Mouse (Mus musculus): ENCODE measurements around the gene Hmga1b. TPM values are rescaled to one million over a fixed set of nuclear protein-coding genes. Genes with fewer than 3 reads are reported as not detected.

The Hmga1b gene
- polyA plus RNA-seq, 1 experiment from 2014 or later = 5.0 TPM

- no peak overlapping the region for H3K4me2 ChIP-seq (ENCODE audit: low read depth, low read length)
- no peaks in the 10 kb centered on the region for H3K9me3 ChIP-seq (ENCODE audit: control insufficient read depth, low read length)
- no peak for ATAC-seq (ENCODE audit: low read depth)
- no peak overlapping the region for H3K4me3 ChIP-seq (ENCODE audit: low read length)
- 85% methylated on average over 10 of the region's 10 CpGs for WGBS
- no peak overlapping the region for H3K9ac ChIP-seq (ENCODE audit: low read length)
- H3K36me3 ChIP-seq (ENCODE audit: control insufficient read depth, insufficient read depth, low read length) = no peaks in the 10 kb centered on the region
- H3K27ac ChIP-seq (ENCODE audit: low read length) = no peak overlapping the region
- H3K4me1 ChIP-seq (replicated peaks; ENCODE audit: control insufficient read depth, insufficient read depth, low read length) = peaks cover 25% of the 10 kb centered on the region
- H3K27me3 ChIP-seq (ENCODE audit: control insufficient read depth, insufficient read depth, low read depth, low read length) = no peaks in the 10 kb centered on the region
Observed at GRCm38 (mm10) chr11:120730331-120730870, 32.2 kb upstream of the Hmga1b start.

GRCm38 (mm10) chr11:120731395-120731794 is 31.2 kb upstream of the Hmga1b start:
- Histone ChIP-seq H3K27ac (ENCODE audit: low read length) (0 out of 2 replicates have a peak overlapping the region, but pooled peaks have one; percentile 7), H3K4me2 (ENCODE audit: low read depth, low read length) (no peak overlapping the region), H3K36me3 (ENCODE audit: control insufficient read depth, insufficient read depth, low read length) (no peaks in the 10 kb centered on the region), H3K9me3 (ENCODE audit: control insufficient read depth, low read length) (no peaks in the 10 kb centered on the region), H3K4me3 (ENCODE audit: low read length) (no peak overlapping the region), H3K9ac (ENCODE audit: low read length) (no peak overlapping the region), H3K4me1 (replicated peaks; ENCODE audit: control insufficient read depth, insufficient read depth, low read length) (peaks cover 22% of the 10 kb centered on the region), H3K27me3 (ENCODE audit: control insufficient read depth, insufficient read depth, low read depth, low read length) (no peaks in the 10 kb centered on the region)
- ATAC-seq (ENCODE audit: low read depth) = no peak
- 80% methylated on average over 1 of the region's 1 CpGs for WGBS

- H3K4me3 ChIP-seq (ENCODE audit: low read length) = no peak within 1 kb of the TSS
- no peak within 1 kb of the TSS for H3K9ac ChIP-seq (ENCODE audit: low read length)
- no peaks in the 10 kb centered on the region for H3K27me3 ChIP-seq (ENCODE audit: control insufficient read depth, insufficient read depth, low read depth, low read length)
- no peak within 1 kb of the TSS for H3K4me2 ChIP-seq (ENCODE audit: low read depth, low read length)
- H3K27ac ChIP-seq (ENCODE audit: low read length) = peak within 1 kb of the TSS; percentile 70
- no peaks in the 10 kb centered on the region for H3K36me3 ChIP-seq (ENCODE audit: control insufficient read depth, insufficient read depth, low read length)
- 68% methylated on average over 12 of the region's 12 CpGs for WGBS
- peaks cover 17% of the 10 kb centered on the region for H3K4me1 ChIP-seq (replicated peaks; ENCODE audit: control insufficient read depth, insufficient read depth, low read length)
- no peaks in the 10 kb centered on the region for H3K9me3 ChIP-seq (ENCODE audit: control insufficient read depth, low read length)
- ATAC-seq (ENCODE audit: low read depth) = no peak
Observed at GRCm38 (mm10) chr11:120731858-120732680, 30.5 kb upstream of the Hmga1b start, which contains the start of gene Cbr2. Gene Cbr2 (minus strand): TSS chr11:120732114.

GRCm38 (mm10) chr11:120733521-120733920 is 29.1 kb upstream of the Hmga1b start:
- peak; percentile 37; the same call in 1 of the 2 replicates for ATAC-seq (ENCODE audit: low read depth)
- Histone ChIP-seq H3K27me3 (ENCODE audit: control insufficient read depth, insufficient read depth, low read depth, low read length) (no peaks in the 10 kb centered on the region), H3K4me2 (ENCODE audit: low read depth, low read length) (no peak overlapping the region), H3K36me3 (ENCODE audit: control insufficient read depth, insufficient read depth, low read length) (no peaks in the 10 kb centered on the region), H3K4me3 (ENCODE audit: low read length) (no peak overlapping the region), H3K9me3 (ENCODE audit: control insufficient read depth, low read length) (no peaks in the 10 kb centered on the region), H3K9ac (ENCODE audit: low read length) (no peak overlapping the region), H3K4me1 (replicated peaks; ENCODE audit: control insufficient read depth, insufficient read depth, low read length) (peaks cover 17% of the 10 kb centered on the region), H3K27ac (ENCODE audit: low read length) (peak overlapping the region; percentile 70; the same call in 1 of the 2 replicates)
- WGBS = 30% methylated on average over 6 of the region's 6 CpGs

GRCm38 (mm10) chr11:120736424-120736823 is 26.2 kb upstream of the Hmga1b start:
- Histone ChIP-seq H3K36me3 (ENCODE audit: control insufficient read depth, insufficient read depth, low read length) (no peaks in the 10 kb centered on the region), H3K27me3 (ENCODE audit: control insufficient read depth, insufficient read depth, low read depth, low read length) (no peaks in the 10 kb centered on the region), H3K4me3 (ENCODE audit: low read length) (no peak overlapping the region), H3K4me1 (replicated peaks; ENCODE audit: control insufficient read depth, insufficient read depth, low read length) (peaks cover 11% of the 10 kb centered on the region), H3K4me2 (ENCODE audit: low read depth, low read length) (no peak overlapping the region), H3K9me3 (ENCODE audit: control insufficient read depth, low read length) (no peaks in the 10 kb centered on the region), H3K9ac (ENCODE audit: low read length) (no peak overlapping the region), H3K27ac (ENCODE audit: low read length) (no peak overlapping the region)
- no peak for ATAC-seq (ENCODE audit: low read depth)
- WGBS = 63% methylated on average over 6 of the region's 6 CpGs

- Histone ChIP-seq H3K9me3 (ENCODE audit: control insufficient read depth, low read length) (no peaks in the 10 kb centered on the region), H3K4me1 (replicated peaks; ENCODE audit: control insufficient read depth, insufficient read depth, low read length) (no peaks in the 10 kb centered on the region), H3K4me2 (ENCODE audit: low read depth, low read length) (no peak overlapping the region), H3K9ac (ENCODE audit: low read length) (no peak overlapping the region), H3K27ac (ENCODE audit: low read length) (no peak overlapping the region), H3K4me3 (ENCODE audit: low read length) (no peak overlapping the region), H3K36me3 (ENCODE audit: control insufficient read depth, insufficient read depth, low read length) (no peaks in the 10 kb centered on the region), H3K27me3 (ENCODE audit: control insufficient read depth, insufficient read depth, low read depth, low read length) (no peaks in the 10 kb centered on the region)
- WGBS = 79% methylated on average over 5 of the region's 5 CpGs
- ATAC-seq (ENCODE audit: low read depth) = no peak
Observed at GRCm38 (mm10) chr11:120740981-120741380, 21.6 kb upstream of the Hmga1b start.

GRCm38 (mm10) chr11:120744121-120744701 is 18.4 kb upstream of the Hmga1b start:
- H3K4me3 ChIP-seq (ENCODE audit: low read length) = no peak overlapping the region
- H3K4me1 ChIP-seq (replicated peaks; ENCODE audit: control insufficient read depth, insufficient read depth, low read length) = no peaks in the 10 kb centered on the region
- H3K36me3 ChIP-seq (ENCODE audit: control insufficient read depth, insufficient read depth, low read length) = no peaks in the 10 kb centered on the region
- no peak overlapping the region for H3K4me2 ChIP-seq (ENCODE audit: low read depth, low read length)
- no peaks in the 10 kb centered on the region for H3K27me3 ChIP-seq (ENCODE audit: control insufficient read depth, insufficient read depth, low read depth, low read length)
- peak; percentile 94 for ATAC-seq (ENCODE audit: low read depth)
- H3K9me3 ChIP-seq (ENCODE audit: control insufficient read depth, low read length) = no peaks in the 10 kb centered on the region
- 36% methylated on average over 7 of the region's 7 CpGs for WGBS
- no peak overlapping the region for H3K9ac ChIP-seq (ENCODE audit: low read length)
- peak overlapping the region; percentile 93 for H3K27ac ChIP-seq (ENCODE audit: low read length)

- Histone ChIP-seq H3K27ac (ENCODE audit: low read length) (peak overlapping the region; percentile 11), H3K4me1 (replicated peaks; ENCODE audit: control insufficient read depth, insufficient read depth, low read length) (no peaks in the 10 kb centered on the region), H3K4me2 (ENCODE audit: low read depth, low read length) (no peak overlapping the region), H3K27me3 (ENCODE audit: control insufficient read depth, insufficient read depth, low read depth, low read length) (no peaks in the 10 kb centered on the region), H3K4me3 (ENCODE audit: low read length) (no peak overlapping the region), H3K9ac (ENCODE audit: low read length) (no peak overlapping the region), H3K36me3 (ENCODE audit: control insufficient read depth, insufficient read depth, low read length) (no peaks in the 10 kb centered on the region), H3K9me3 (ENCODE audit: control insufficient read depth, low read length) (no peaks in the 10 kb centered on the region)
- ATAC-seq (ENCODE audit: low read depth) = no peak
- 82% methylated on average over 4 of the region's 4 CpGs for WGBS
Observed at GRCm38 (mm10) chr11:120747974-120748373, 14.6 kb upstream of the Hmga1b start.

- H3K4me2 ChIP-seq (ENCODE audit: low read depth, low read length) = no peak overlapping the region
- no peak overlapping the region for H3K9ac ChIP-seq (ENCODE audit: low read length)
- 62% methylated on average over 8 of the region's 8 CpGs for WGBS
- H3K27ac ChIP-seq (ENCODE audit: low read length) = no peak overlapping the region
- no peak overlapping the region for H3K4me3 ChIP-seq (ENCODE audit: low read length)
- no peaks in the 10 kb centered on the region for H3K4me1 ChIP-seq (replicated peaks; ENCODE audit: control insufficient read depth, insufficient read depth, low read length)
- no peaks in the 10 kb centered on the region for H3K9me3 ChIP-seq (ENCODE audit: control insufficient read depth, low read length)
- H3K36me3 ChIP-seq (ENCODE audit: control insufficient read depth, insufficient read depth, low read length) = no peaks in the 10 kb centered on the region
- ATAC-seq (ENCODE audit: low read depth) = no peak
- no peaks in the 10 kb centered on the region for H3K27me3 ChIP-seq (ENCODE audit: control insufficient read depth, insufficient read depth, low read depth, low read length)
Observed at GRCm38 (mm10) chr11:120749430-120749829, 13.2 kb upstream of the Hmga1b start.

All from lung, embryonic 16.5 days (tissue).